Mouse (Mus musculus) CD8-positive naive resting alpha-beta T cell, adult 2 months (primary cell): Measurements from ENCODE around the gene Slc37a1.
"Not testable (repeated sequence)": the region's sequence is repeated elsewhere in the genome, so short reads cannot be mapped to it uniquely, and the experiment has no call there.

ENCODE experiments used
- DNase-seq, 2 experiments: peaks; one replicate each; pipeline ENCODE4 v3.0.0; 2022; ENCODE audit warnings: low read depth in 2 of 2, low spot score in 2 of 2

Gene Slc37a1

GRCm38 (mm10) chr17:31268016-31268415 is 18.6 kb upstream of the Slc37a1 start:
- DNase-seq, result no peak

DNA sequence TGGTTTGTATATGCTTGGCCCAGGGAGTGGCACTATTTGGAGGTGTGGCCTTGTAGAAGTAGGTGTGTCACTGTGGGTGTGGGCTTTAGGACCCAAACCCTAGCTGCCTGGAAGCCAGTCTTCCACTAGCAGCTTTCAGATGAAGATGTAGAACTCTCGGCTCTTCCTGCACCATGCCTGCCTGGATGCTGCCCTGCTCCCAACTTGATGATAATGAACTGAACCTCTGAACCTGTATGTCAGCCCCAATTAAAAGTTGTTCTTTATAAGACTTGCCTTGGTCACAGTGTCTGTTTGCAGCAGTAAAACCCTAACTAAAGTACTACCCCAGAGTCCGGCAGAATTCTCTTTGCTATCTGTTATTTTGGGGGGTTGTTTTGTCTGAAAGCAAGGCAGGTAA is 16.8 kb upstream of the Slc37a1 start:
- no peak for DNase-seq

DNA sequence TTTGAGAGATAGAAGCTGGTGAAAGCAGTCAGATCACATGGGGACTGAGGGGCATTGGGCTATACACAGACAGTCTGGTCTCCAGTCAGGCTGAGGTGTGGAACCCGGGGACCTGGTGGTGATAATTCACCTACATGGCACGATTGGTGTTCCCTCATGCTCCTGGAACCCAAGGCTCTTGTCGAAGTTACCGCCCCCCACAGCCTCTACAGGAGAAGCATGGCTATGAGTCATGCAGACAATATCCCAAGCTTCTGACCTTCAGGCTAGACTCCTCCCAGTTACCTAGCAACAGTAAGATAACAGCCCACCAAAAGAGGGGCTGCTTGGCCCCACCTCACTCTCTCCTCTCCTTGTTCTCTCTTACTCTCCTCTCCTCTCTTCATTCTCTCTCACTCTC is 16.3 kb upstream of the Slc37a1 start:
- no peak for DNase-seq

DNA sequence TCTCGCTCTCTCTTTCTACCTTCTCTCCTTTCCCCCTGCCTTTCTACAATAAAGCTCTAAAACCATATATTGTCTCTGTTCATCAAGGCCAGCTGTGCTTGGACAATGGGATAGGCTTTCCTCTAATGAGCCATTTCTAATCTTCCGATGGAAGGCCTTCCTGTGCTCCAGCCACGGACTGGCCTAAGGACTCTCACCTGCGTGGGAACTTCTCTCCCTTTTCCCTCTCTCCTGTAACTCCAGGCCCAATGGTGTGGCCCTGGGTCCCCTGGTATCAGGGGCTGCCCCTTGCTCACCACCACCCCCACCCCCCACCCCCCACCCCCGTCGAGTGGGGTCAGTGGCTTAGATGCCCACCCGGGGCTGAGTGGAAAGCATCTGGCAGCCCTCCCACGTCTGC is 15.9 kb upstream of the Slc37a1 start:
- not testable (repeated sequence) for DNase-seq

DNA sequence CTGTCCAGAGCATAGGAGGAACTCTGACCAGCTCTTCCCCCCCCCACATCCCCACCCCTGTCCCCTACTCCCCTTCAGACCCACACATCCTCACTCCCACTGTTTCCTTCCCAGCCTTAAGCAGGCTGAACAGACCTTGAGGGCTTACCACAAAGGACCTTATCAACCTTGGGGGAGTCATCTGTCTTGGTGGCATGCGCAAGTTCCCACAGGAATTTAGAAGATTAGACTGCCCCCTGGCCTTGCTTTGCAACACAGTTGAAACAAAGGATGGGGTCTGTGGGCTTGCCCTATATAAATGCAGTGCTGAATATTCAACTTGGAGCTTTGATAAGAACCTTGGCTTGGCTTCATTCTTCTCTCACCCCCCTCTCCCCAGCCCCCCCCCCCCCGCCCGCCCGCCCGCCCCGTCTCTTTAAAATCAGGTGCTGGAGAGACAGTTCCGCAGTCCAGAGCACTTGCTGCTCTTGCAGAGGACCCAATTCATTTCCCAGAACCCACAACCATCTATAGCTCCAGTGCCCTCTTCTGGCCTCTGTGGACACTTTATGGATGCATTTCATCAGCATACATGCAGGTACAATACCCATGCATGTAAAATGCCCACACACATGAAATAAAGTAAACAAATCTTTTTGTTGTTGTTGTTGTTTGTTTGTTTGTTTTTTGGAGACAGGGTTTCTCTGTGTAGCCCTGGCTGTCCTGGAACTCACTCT is 15.3 kb upstream of the Slc37a1 start:
- DNase-seq, result no peak

- no peak for DNase-seq
Measured at GRCm38 (mm10) chr17:31272416-31273165, 14.0 kb upstream of the Slc37a1 start.

- DNase-seq, result no peak
Measured at GRCm38 (mm10) chr17:31273631-31274030, 13.0 kb upstream of the Slc37a1 start.

DNA sequence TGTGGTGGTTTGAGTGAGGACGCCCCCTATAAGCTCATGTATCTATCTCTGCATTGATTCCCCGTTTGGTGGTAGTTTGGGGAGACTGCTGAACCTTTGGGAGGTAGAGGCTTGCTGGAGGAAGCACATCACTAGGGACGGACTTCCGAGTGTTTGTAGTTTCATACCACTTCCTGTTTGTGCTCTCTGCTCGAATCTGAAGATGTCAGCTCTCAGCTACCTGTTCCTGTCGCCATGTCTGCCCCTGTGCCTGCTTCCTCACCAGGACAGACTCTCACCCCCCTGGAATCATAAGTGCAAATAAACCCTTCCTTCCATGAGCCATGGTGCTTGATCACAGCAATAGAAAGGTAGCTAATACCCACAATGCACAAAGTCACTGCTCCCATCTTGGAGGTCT is 11.4 kb upstream of the Slc37a1 start:
- DNase-seq, result peak in 1 of 2 experiments; percentile 46

- no peak for DNase-seq
Measured at GRCm38 (mm10) chr17:31276207-31276921, 10.2 kb upstream of the Slc37a1 start.

DNA sequence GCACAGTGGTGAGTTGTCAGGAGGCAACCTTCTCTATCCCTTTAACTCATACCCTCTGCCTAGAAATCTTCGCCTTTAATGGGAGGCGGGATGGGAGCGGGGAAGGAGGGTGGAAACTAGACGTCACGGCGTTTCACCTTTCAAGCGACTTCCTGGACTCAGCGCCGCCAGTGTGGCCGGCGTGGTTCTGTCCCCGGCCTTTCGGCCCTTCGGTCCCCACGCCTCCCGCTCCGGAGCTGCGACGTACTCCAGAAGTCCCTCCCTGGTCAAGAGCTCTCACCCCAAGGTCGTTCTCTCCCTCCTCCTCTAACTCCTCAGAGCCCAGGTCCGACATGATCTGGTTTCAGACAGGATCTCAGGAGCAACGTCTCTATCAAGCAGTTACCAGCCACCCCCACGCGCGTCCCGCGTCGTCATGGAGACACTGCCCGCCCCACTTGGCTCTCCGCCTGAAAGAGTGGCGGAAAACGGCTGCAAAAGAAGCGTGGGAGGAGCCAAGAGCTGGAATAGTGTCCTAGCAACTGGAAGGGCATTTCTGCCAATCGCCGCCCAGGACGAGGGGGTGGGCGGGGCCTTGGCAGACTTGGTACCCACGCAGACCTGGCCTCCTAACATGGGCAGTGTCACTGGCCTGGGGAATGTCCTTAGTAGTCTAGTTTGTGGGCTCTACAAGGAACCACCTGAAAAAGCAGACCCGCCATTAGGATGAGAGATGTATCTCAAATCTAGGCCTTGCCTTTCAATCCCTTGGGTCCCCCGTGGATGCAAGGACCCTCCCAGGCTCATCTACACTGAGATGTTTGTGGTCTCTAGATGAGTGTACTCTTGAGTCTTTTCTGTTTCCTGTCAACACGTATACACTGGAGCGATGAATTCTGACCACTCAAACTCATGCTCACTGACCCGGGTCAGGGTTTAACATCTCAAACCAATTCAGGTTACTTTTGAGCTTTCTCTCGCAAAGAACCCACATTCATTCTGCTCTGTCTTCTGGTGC is 9.4 kb upstream of the Slc37a1 start, which contains the start of gene Rsph1:
Gene Rsph1, minus strand, starts transcription at position 462 of the 997 bp plus-strand sequence.
- DNase-seq, result peak; percentile 91 to 98

DNA sequence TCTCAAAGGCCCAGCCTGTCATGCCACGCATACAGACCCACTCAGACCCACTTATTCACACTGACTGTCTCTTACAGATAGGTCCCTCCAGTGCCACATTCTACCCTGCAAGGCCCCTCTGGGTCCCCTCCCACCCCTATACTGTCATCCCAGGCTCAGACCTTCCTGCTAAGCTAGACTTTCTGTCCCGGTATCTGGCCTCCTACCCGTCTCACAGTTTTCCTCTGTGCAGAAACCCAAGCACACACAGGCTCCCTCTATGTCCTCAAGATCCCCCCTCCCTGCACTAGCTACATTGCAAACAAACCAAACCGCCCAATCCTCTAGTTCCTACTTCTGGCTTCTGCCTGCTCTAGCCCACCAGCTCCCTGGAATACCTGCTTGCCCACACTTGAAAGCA is 8.7 kb upstream of the Slc37a1 start:
- no peak for DNase-seq

GRCm38 (mm10) chr17:31279541-31279940 is 7.1 kb upstream of the Slc37a1 start:
- no peak for DNase-seq

DNA sequence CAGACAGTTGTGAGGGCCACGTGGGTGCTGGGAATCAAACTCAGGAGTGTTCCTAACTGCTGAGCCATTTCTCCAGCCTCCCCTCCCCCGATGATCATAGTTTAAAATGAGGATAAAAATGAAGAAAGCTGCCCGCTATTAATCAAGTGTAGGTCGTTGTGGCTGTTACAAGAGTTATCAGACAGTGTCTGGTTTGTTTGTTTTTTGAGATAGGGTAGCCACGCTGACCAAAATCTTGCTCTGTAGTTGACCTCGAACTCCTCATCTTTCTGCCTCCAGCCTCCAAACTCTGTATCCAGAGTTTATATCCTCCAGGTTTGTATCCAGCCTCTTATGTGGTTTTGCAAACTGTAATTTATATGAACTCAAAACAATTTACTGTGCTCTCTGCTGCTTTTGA is 6.3 kb upstream of the Slc37a1 start:
- no peak for DNase-seq

- DNase-seq, result no peak
Measured at GRCm38 (mm10) chr17:31281830-31282686, 4.5 kb upstream of the Slc37a1 start.

DNA sequence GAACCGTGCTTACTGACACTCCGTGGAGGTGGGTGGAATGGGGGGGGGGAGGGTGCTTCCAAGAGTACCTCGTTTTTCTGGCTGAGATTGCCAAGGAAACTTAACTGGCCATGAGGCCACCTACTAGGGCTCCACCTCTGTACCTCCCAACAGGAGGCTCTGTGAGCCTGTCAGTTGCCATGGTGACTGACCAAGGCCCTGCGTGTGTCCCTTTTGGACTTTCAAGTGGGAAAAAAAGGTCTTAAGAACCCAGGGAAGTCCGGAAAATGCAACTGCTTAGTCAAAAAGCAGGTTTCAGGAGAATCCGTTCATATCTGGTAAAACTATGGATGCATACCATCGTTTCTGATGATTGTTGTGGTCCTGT is 3.9 kb upstream of the Slc37a1 start:
- DNase-seq, result no peak

DNA sequence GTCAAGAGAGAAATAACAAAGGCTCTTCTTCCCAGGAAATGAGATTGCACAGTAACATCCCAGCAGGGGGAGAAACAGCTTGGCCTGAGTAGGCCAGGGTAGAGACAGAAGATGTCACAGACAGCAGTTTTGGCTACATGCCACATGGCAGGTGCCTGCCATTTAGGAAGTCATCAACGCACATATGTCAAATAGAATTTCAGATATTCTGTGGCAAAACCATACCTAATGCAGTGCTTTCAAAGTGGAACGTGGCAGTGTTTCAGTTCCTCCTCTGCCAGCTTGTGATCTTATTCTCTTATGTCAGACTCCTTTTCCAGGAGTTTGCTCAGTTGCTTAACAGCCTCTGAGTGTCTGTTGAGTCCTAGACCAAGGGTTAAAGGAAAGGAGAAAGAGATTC is 725 bp upstream of the Slc37a1 start:
- DNase-seq, result no peak

DNA sequence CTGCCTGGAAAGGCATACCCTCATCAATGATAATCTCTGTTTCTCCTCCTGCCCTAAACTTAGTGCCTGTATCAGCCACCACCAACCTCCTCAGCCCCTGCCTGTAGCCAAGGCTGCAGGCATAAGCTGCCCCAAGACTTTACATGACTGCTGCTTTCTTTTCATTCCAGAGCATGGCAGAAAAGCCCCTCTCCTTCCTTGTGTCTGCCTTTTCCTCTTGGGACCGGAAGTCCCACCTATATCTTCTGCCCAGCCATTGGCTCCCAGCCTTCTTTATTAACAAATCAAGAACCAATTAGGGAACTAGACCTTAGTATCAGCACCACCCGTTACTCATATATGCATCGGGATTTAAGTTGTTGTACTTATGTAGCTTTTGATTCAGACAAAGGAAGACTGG is 624 bp downstream of the Slc37a1 start:
- DNase-seq, result no peak

- DNase-seq, result no peak
Measured at GRCm38 (mm10) chr17:31288999-31289726, 2.6 kb downstream of the Slc37a1 start.

DNA sequence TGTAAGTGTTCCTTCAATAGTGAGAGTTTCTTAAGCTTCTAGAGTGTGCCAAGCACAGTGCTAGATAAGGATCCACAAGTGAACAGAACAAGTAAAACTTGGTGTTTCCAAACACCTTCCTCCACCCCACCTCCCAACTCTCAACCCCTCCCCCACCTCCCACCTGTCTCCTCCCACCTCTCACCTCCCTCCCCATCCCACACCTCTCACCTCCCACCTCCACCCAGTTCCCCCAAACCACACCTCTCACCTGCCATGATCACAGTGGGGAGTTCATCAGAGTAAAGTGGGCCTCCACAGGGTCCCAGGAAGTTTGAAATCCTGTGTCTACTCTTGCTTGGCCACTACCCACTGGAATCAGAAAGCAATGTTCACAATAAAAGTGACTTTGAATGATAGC is 3.7 kb downstream of the Slc37a1 start:
- DNase-seq, result no peak
